Mouse (Mus musculus) lung, adult 18-20 months (tissue): ENCODE data around the gene Pde3a.

ENCODE experiments used
- DNase-seq, 2 experiments: peaks; one replicate each; pipeline ENCODE4 v3.0.0; 2022; ENCODE audit warnings: mixed read lengths in 2 of 2

The Pde3a gene

GRCm38 (mm10) chr6:141501171-141501570 lies 252.1 kb downstream of the Pde3a start:
- DNase-seq: no peak

GRCm38 (mm10) chr6:141522541-141522940 lies 273.5 kb downstream of the Pde3a start:
- DNase-seq: no peak

GRCm38 (mm10) chr6:141523747-141524640 lies 274.9 kb downstream of the Pde3a start, which contains the start of gene Slco1c1:
Slco1c1 (plus strand) TSS chr6:141524368.
- DNase-seq: no peak

GRCm38 (mm10) chr6:141525787-141526186 lies 276.7 kb downstream of the Pde3a start:
- no peak for DNase-seq

- DNase-seq: no peak
Measured at GRCm38 (mm10) chr6:141530865-141531264, 281.8 kb downstream of the Pde3a start.

GRCm38 (mm10) chr6:141537298-141537697 lies 288.2 kb downstream of the Pde3a start:
- DNase-seq: no peak

GRCm38 (mm10) chr6:141541136-141541535 lies 292.1 kb downstream of the Pde3a start:
- no peak for DNase-seq

GRCm38 (mm10) chr6:141543344-141543743 lies 294.3 kb downstream of the Pde3a start:
- no peak for DNase-seq
